Comparison of ENCODE assay signal across 24 mouse cellular contexts in the genomic region with DNA sequence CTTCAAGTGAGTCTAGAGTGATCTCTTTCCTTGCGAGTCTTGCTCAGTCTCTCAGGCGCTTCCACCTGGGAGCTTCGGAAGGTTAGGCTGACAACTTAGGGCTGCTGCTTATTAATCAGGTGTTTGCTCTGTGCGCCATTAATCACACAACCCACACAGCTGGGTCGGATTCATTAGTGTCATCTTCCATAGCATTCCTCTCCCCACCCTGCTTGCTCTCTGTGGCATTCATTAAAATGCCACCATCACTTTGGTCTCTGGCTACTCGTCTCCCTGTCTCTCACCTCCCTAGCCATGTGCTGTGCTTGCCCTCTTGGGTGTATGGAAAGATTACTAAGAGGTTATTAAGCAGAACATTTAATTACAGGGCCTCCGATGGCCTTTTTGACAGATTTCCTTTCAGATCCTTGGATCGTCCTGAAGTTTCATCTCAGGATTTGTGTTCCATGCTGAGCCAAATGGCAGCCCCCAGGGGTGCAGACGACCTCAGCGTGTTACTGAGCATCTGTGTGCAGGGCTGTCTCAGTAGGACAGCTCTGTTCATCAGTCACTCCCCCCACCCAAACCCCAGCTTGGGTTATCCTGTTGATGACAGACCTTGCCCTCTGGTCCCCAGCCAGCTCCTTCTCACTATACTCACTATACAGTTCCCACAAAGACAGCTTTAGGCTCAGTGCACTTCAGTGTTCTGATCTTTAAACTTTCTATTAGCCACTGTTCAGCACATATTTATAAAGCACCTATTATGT.
DNase-seq lines count a peak whose midpoint lies in the region; ATAC-seq and TF ChIP-seq lines count a peak whose summit lies in the region.
"Had no signal": no experiment of that assay in that cellular context is flagged by ENCODE, and none has a peak within 500 bp of the region (broad histone marks: within the 10 kb centered on the region; RNA-seq: fewer than 3 reads in every experiment).

No protein-coding gene starts in this region.

- peak; percentile 9 for DNase-seq in kidney, postnatal 0 days (ENCODE audit: low spot score)
- DNase-seq in kidney, adult 9 months = no peak
- DNase-seq in hindbrain, embryonic 14.5 days (ENCODE audit: low spot score) = no peak
- no peak for DNase-seq in thymus, postnatal 10 days (ENCODE audit: low spot score in 2 of 2)
- no peak for DNase-seq in lung, postnatal 0 days (ENCODE audit: low spot score)
- DNase-seq: adrenal gland, adult 8-10 months; cerebellum, postnatal 14 days; gastrocnemius, adult 2 months; kidney, adult 11 months; kidney, postnatal 4 days; layer of hippocampus, adult 9-11 months; liver, embryonic 13.5 days; right cerebral cortex, postnatal 14 days had no signal

- no peak overlapping the region for H3K4me2 ChIP-seq in forebrain, embryonic 12.5 days
- H3K4me2 ChIP-seq in forebrain, embryonic 15.5 days (replicated peaks) = no peak overlapping the region
- H3K4me2 ChIP-seq in kidney, postnatal 0 days (ENCODE audit: low read length) = no peak overlapping the region
- H3K4me2 ChIP-seq in hindbrain, embryonic 14.5 days (replicated peaks) = no peak overlapping the region
- H3K4me2 ChIP-seq in midbrain, embryonic 16.5 days (ENCODE audit: low read length) = no peak overlapping the region
- no peak overlapping the region for H3K4me2 ChIP-seq in lung, postnatal 0 days (replicated peaks; ENCODE audit: low read depth, low read length)
- H3K4me2 ChIP-seq: embryonic facial prominence, embryonic 15.5 days; limb, embryonic 13.5 days; liver, embryonic 13.5 days; lung, embryonic 15.5 days; neural tube, embryonic 12.5 days had no signal

- no peaks in the 10 kb centered on the region for H3K27me3 ChIP-seq in forebrain, embryonic 12.5 days
- no peaks in the 10 kb centered on the region for H3K27me3 ChIP-seq in forebrain, embryonic 15.5 days
- H3K27me3 ChIP-seq in kidney, postnatal 0 days (ENCODE audit: insufficient read depth, low read length) = no peaks in the 10 kb centered on the region
- no peaks in the 10 kb centered on the region for H3K27me3 ChIP-seq in hindbrain, embryonic 14.5 days (ENCODE audit: control insufficient read depth, insufficient read depth, low read length)
- H3K27me3 ChIP-seq in midbrain, embryonic 16.5 days (ENCODE audit: control insufficient read depth, insufficient read depth, low read depth, low read length) = no peaks in the 10 kb centered on the region
- H3K27me3 ChIP-seq in lung, postnatal 0 days (replicated peaks; ENCODE audit: insufficient read depth, low read length) = no peaks in the 10 kb centered on the region
- H3K27me3 ChIP-seq: embryonic facial prominence, embryonic 15.5 days; limb, embryonic 13.5 days; liver, embryonic 13.5 days; lung, embryonic 15.5 days; neural tube, embryonic 12.5 days; Patski had no signal

- ATAC-seq in forebrain, embryonic 12.5 days (ENCODE audit: low FRiP score) = peak; percentile 51; the same call in 1 of the 2 replicates
- no peak for ATAC-seq in forebrain, embryonic 15.5 days (replicated peaks)
- no peak for ATAC-seq in kidney, postnatal 0 days (replicated peaks; ENCODE audit: low FRiP score, low read depth)
- peak; percentile 38; the same call in 1 of the 2 replicates for ATAC-seq in hindbrain, embryonic 14.5 days (ENCODE audit: low FRiP score)
- ATAC-seq in midbrain, embryonic 16.5 days = peak; percentile 60; the same call in 1 of the 2 replicates
- no peak for ATAC-seq in lung, postnatal 0 days
- ATAC-seq: CD4-positive, CD25-positive, alpha-beta regulatory T cell, adult 4 months; Patski had no signal

- peaks cover 13% of the 10 kb centered on the region for H3K4me1 ChIP-seq in forebrain, embryonic 12.5 days
- peaks cover 12% of the 10 kb centered on the region for H3K4me1 ChIP-seq in forebrain, embryonic 15.5 days
- no peaks in the 10 kb centered on the region for H3K4me1 ChIP-seq in kidney, postnatal 0 days (replicated peaks; ENCODE audit: insufficient read depth, low read length)
- H3K4me1 ChIP-seq in hindbrain, embryonic 14.5 days (replicated peaks; ENCODE audit: control insufficient read depth, insufficient read depth, low read length) = peaks cover 19% of the 10 kb centered on the region
- H3K4me1 ChIP-seq in midbrain, embryonic 16.5 days (ENCODE audit: control insufficient read depth, insufficient read depth, low read length) = peaks cover 3% of the 10 kb centered on the region; the same call in 1 of the 2 replicates
- no peaks in the 10 kb centered on the region for H3K4me1 ChIP-seq in lung, postnatal 0 days (ENCODE audit: insufficient read depth, low read depth, low read length)
- H3K4me1 ChIP-seq: embryonic facial prominence, embryonic 15.5 days; limb, embryonic 13.5 days; liver, embryonic 13.5 days; lung, embryonic 15.5 days had no signal

- no peak for TF ChIP-seq CTCF in kidney, postnatal 0 days (IDR thresholded peaks at IDR 0.05; ENCODE audit: low read depth)
- no peak for TF ChIP-seq CTCF in lung, postnatal 0 days (IDR thresholded peaks at IDR 0.05)

- no peak overlapping the region for H3K9ac ChIP-seq in forebrain, embryonic 12.5 days
- H3K9ac ChIP-seq in forebrain, embryonic 15.5 days (replicated peaks) = no peak overlapping the region
- no peak overlapping the region for H3K9ac ChIP-seq in kidney, postnatal 0 days (ENCODE audit: low read depth, low read length)
- H3K9ac ChIP-seq in hindbrain, embryonic 14.5 days = no peak overlapping the region
- no peak overlapping the region for H3K9ac ChIP-seq in midbrain, embryonic 16.5 days (ENCODE audit: low read depth, low read length)
- H3K9ac ChIP-seq in lung, postnatal 0 days (replicated peaks; ENCODE audit: low read depth) = no peak overlapping the region
- H3K9ac ChIP-seq: embryonic facial prominence, embryonic 15.5 days; limb, embryonic 13.5 days; liver, embryonic 13.5 days; lung, embryonic 15.5 days; neural tube, embryonic 12.5 days had no signal

- WGBS in forebrain, embryonic 12.5 days = 63% methylated on average over 10 of the region's 10 CpGs
- 59% methylated on average over 10 of the region's 10 CpGs for WGBS in forebrain, embryonic 15.5 days
- WGBS in kidney, postnatal 0 days = 36% methylated on average over 10 of the region's 10 CpGs
- WGBS in hindbrain, embryonic 14.5 days = 29% methylated on average over 10 of the region's 10 CpGs
- WGBS in midbrain, embryonic 16.5 days = 37% methylated on average over 10 of the region's 10 CpGs
- WGBS in lung, postnatal 0 days = 46% methylated on average over 10 of the region's 10 CpGs

- H3K9me3 ChIP-seq in forebrain, embryonic 12.5 days = no peaks in the 10 kb centered on the region
- no peaks in the 10 kb centered on the region for H3K9me3 ChIP-seq in forebrain, embryonic 15.5 days
- no peaks in the 10 kb centered on the region for H3K9me3 ChIP-seq in kidney, postnatal 0 days (replicated peaks; ENCODE audit: low read length)
- H3K9me3 ChIP-seq in hindbrain, embryonic 14.5 days (ENCODE audit: control insufficient read depth, low read length) = no peaks in the 10 kb centered on the region
- H3K9me3 ChIP-seq in midbrain, embryonic 16.5 days (replicated peaks; ENCODE audit: control insufficient read depth, low read length, poor library complexity, severe bottlenecking) = no peaks in the 10 kb centered on the region
- no peaks in the 10 kb centered on the region for H3K9me3 ChIP-seq in lung, postnatal 0 days (ENCODE audit: low read length)
- H3K9me3 ChIP-seq: embryonic facial prominence, embryonic 15.5 days; heart, embryonic 10.5 days; limb, embryonic 13.5 days; liver, embryonic 13.5 days; lung, embryonic 15.5 days; neural tube, embryonic 12.5 days had no signal

- no peak overlapping the region for H3K4me3 ChIP-seq in forebrain, embryonic 12.5 days (replicated peaks)
- H3K4me3 ChIP-seq in forebrain, embryonic 15.5 days = no peak overlapping the region
- no peak overlapping the region for H3K4me3 ChIP-seq in kidney, postnatal 0 days (replicated peaks; ENCODE audit: low read depth, low read length)
- no peak overlapping the region for H3K4me3 ChIP-seq in hindbrain, embryonic 14.5 days (replicated peaks; ENCODE audit: low read length)
- no peak overlapping the region for H3K4me3 ChIP-seq in midbrain, embryonic 16.5 days (ENCODE audit: low read depth, low read length)
- H3K4me3 ChIP-seq in lung, postnatal 0 days (ENCODE audit: low read depth, low read length) = no peak overlapping the region
- H3K4me3 ChIP-seq: embryonic facial prominence, embryonic 15.5 days; gastrocnemius, adult 2 months; heart, embryonic 10.5 days; limb, embryonic 13.5 days; liver, embryonic 13.5 days; lung, embryonic 15.5 days; neural tube, embryonic 12.5 days had no signal

- TF ChIP-seq EP300 in lung, postnatal 0 days (IDR thresholded peaks at IDR 0.05) = no peak

- H3K27ac ChIP-seq in forebrain, embryonic 12.5 days = no peak overlapping the region
- H3K27ac ChIP-seq in forebrain, embryonic 15.5 days (replicated peaks) = no peak overlapping the region
- no peak overlapping the region for H3K27ac ChIP-seq in kidney, postnatal 0 days
- H3K27ac ChIP-seq in hindbrain, embryonic 14.5 days = no peak overlapping the region
- H3K27ac ChIP-seq in midbrain, embryonic 16.5 days (ENCODE audit: low read length) = no peak overlapping the region
- no peak overlapping the region for H3K27ac ChIP-seq in lung, postnatal 0 days (ENCODE audit: low read length)
- H3K27ac ChIP-seq: embryonic facial prominence, embryonic 15.5 days; gastrocnemius, adult 2 months; heart, embryonic 10.5 days; limb, embryonic 13.5 days; liver, embryonic 13.5 days; lung, embryonic 15.5 days; macrophage; neural tube, embryonic 12.5 days had no signal

- no peaks in the 10 kb centered on the region for H3K36me3 ChIP-seq in forebrain, embryonic 12.5 days (replicated peaks)
- no peaks in the 10 kb centered on the region for H3K36me3 ChIP-seq in forebrain, embryonic 15.5 days
- H3K36me3 ChIP-seq in kidney, postnatal 0 days (ENCODE audit: insufficient read depth, low read length) = no peaks in the 10 kb centered on the region
- H3K36me3 ChIP-seq in hindbrain, embryonic 14.5 days (replicated peaks; ENCODE audit: control insufficient read depth, insufficient read depth) = no peaks in the 10 kb centered on the region
- H3K36me3 ChIP-seq in midbrain, embryonic 16.5 days (ENCODE audit: control insufficient read depth, insufficient read depth, low read length) = no peaks in the 10 kb centered on the region
- no peaks in the 10 kb centered on the region for H3K36me3 ChIP-seq in lung, postnatal 0 days (ENCODE audit: insufficient read depth, low read length)
- H3K36me3 ChIP-seq: embryonic facial prominence, embryonic 15.5 days; heart, embryonic 10.5 days; limb, embryonic 13.5 days; liver, embryonic 13.5 days; lung, embryonic 15.5 days; neural tube, embryonic 12.5 days had no signal

Comparison
In these comparisons a context has a peak if more than half of its experiments do, and no peak if none do; other contexts are left out.
1. ATAC-seq: peak in forebrain, embryonic 12.5 days (single experiment), hindbrain, embryonic 14.5 days (single experiment) and midbrain, embryonic 16.5 days (single experiment); none in forebrain, embryonic 15.5 days (single experiment), kidney, postnatal 0 days (single experiment) and lung, postnatal 0 days (single experiment).